Mouse (Mus musculus) ES-E14 (cell line): ENCODE data around the gene Timm29. TPM values are rescaled to one million over a fixed set of nuclear protein-coding genes. Genes with fewer than 3 reads are reported as not detected.

Experiments used
- DNase-seq: peaks from one replicate; pipeline ENCODE4 v3.0.0-alpha.2; 2013; ENCODE audit warnings: low read depth, low spot score
- H3K27ac ChIP-seq: 2 replicates; pipeline ENCODE4 v1.5.1; 2012; ENCODE audit warnings: low read depth, mild to moderate bottlenecking, low read length, moderate library complexity, mixed read lengths; ENCODE audit not compliant: poor library complexity, insufficient read depth, severe bottlenecking
- H3K36me3 ChIP-seq: 2 replicates; pipeline ENCODE4 v1.6.1; 2012; ENCODE audit warnings: mild to moderate bottlenecking, low read length, moderate library complexity, mixed read lengths; ENCODE audit not compliant: control insufficient read depth, poor library complexity, insufficient read depth, severe bottlenecking
- H3K4me1 ChIP-seq, 2 experiments: fragments of 150-350 bp in 1 of 2; sonication (generic) in 1 of 2; 2 replicates each; pipeline ENCODE4 v1.6.1; 2012; ENCODE audit warnings: low read length in 2 of 2, mild to moderate bottlenecking in 1 of 2, mixed read lengths in 1 of 2; ENCODE audit not compliant: control insufficient read depth in 2 of 2, insufficient read depth in 2 of 2, poor library complexity in 1 of 2
- H3K4me3 ChIP-seq, 2 experiments: fragments of 150-350 bp in 1 of 2; sonication (generic) in 1 of 2; 2 replicates each; pipeline ENCODE4 v1.5.1; 2012; ENCODE audit warnings: low read length in 2 of 2, low read depth in 1 of 2, mild to moderate bottlenecking in 1 of 2, mixed read lengths in 1 of 2; ENCODE audit not compliant: insufficient read depth in 1 of 2, poor library complexity in 1 of 2, severe bottlenecking in 1 of 2
- H3K9ac ChIP-seq: 2 replicates; pipeline ENCODE4 v1.6.1; 2012; ENCODE audit warnings: low read depth, mild to moderate bottlenecking, low read length, mixed read lengths; ENCODE audit not compliant: poor library complexity, insufficient read depth, severe bottlenecking
- H3K9me3 ChIP-seq: fragments of 150-350 bp; sonication (generic); 2 replicates; pipeline ENCODE4 v1.6.1; 2012; ENCODE audit warnings: low read depth, mild to moderate bottlenecking, low read length; ENCODE audit not compliant: control insufficient read depth, insufficient read depth
- CHD2 ChIP-seq: IDR thresholded peaks from 2 replicates; pipeline ENCODE4 v1.6.1; 2014; ENCODE audit warnings: mild to moderate bottlenecking, low read depth, low read length, inconsistent platforms
- HCFC1 ChIP-seq: IDR thresholded peaks from 2 replicates; pipeline ENCODE4 v1.6.1; 2012; ENCODE audit warnings: low read length, inconsistent platforms, borderline replicate concordance; ENCODE audit not compliant: insufficient read depth
- MAFK ChIP-seq: IDR thresholded peaks from 2 replicates; pipeline ENCODE4 v1.6.1; 2014; ENCODE audit warnings: mild to moderate bottlenecking, low read depth, low read length, inconsistent platforms; ENCODE audit not compliant: insufficient read depth
- ZC3H11A ChIP-seq: IDR thresholded peaks from 2 replicates; pipeline ENCODE4 v1.6.1; 2012; ENCODE audit warnings: low read depth, mild to moderate bottlenecking, inconsistent platforms, low read length, borderline replicate concordance
- ZNF384 ChIP-seq: IDR thresholded peaks from 2 replicates; pipeline ENCODE4 v1.6.1; 2012; ENCODE audit warnings: low read depth, low read length, inconsistent platforms
- in situ Hi-C, 2 experiments: fragments of 600-800 bp; cut with MboI; formaldehyde crosslinking; loops; one replicate each; pipeline ENCODE4 v1.15.1; 2025; ENCODE audit warnings: low sequenced_read_pairs in 2 of 2, inconsistent platforms in 1 of 2; ENCODE audit not compliant: unreplicated experiment in 2 of 2
- total RNA-seq: library from RNA; depleted of rRNA; stranded (reverse); fragments of 300-350 nt; gene quantifications from 2 replicates; pipeline ENCODE4 v1.2.3, GENCODE M21; 2012

The Timm29 gene
- total RNA-seq, 1 experiment, result 22.6 TPM

- H3K36me3 ChIP-seq, result peaks cover 5% of the 10 kb centered on the region; the same call in 1 of the 2 replicates
- H3K4me1 ChIP-seq, result 0 out of 4 replicates have a peak, but pooled peaks cover 0 to 2% of the 10 kb centered on the region in 2 experiments
- H3K9me3 ChIP-seq, result no peaks in the 10 kb centered on the region
- no peak overlapping the region for H3K9ac ChIP-seq
- H3K4me3 ChIP-seq, result no peak overlapping the region
- H3K27ac ChIP-seq, result no peak overlapping the region
- DNase-seq, result no peak
- TF ChIP-seq HCFC1 (no peak), ZC3H11A (no peak), MAFK (no peak), ZNF384 (no peak), CHD2 (no peak)
- in situ Hi-C loops, result no loop called here
Observed at GRCm38 (mm10) chr9:21594838-21595237, 2.3 kb downstream of the Timm29 start.

GRCm38 (mm10) chr9:21598198-21598597 lies 5.7 kb downstream of the Timm29 start:
- H3K4me3 ChIP-seq, result no peak overlapping the region
- in situ Hi-C loops, result no loop called here
- no peak overlapping the region for H3K27ac ChIP-seq
- no peaks in the 10 kb centered on the region for H3K4me1 ChIP-seq
- no peaks in the 10 kb centered on the region for H3K36me3 ChIP-seq
- TF ChIP-seq MAFK (no peak), ZNF384 (peak; percentile 64; the same call in 1 of the 2 replicates)
- H3K9me3 ChIP-seq, result no peaks in the 10 kb centered on the region
- DNase-seq, result no peak
- H3K9ac ChIP-seq, result no peak overlapping the region

DNA sequence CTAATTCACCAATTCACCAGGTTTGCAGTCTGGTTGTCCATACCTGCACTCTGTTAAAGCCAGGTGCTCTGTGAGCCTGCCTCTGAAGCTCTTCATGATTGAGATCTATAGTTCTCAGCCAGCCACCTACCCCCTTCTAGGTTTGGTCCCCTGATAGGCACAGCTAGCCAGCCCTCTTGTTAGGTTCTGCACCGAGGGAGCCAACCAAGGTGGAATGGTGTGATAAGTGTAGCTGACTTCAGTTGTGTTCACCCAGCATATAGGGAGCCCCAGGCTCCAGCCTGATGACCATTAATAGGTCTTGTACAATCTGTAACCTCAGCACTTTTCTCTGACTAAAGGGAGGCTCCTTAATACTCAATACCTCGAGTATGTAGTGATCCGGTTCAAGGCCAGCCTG lies 7.7 kb downstream of the Timm29 start:
- Histone ChIP-seq H3K9ac (no peak overlapping the region), H3K9me3 (no peaks in the 10 kb centered on the region), H3K4me3 (no peak overlapping the region), H3K27ac (no peak overlapping the region), H3K4me1 (0 out of 4 replicates have a peak, but pooled peaks cover 0 to 6% of the 10 kb centered on the region in 2 experiments), H3K36me3 (no peaks in the 10 kb centered on the region)
- no peak for DNase-seq
- TF ChIP-seq ZNF384, result no peak
- TF ChIP-seq CHD2, result no peak
- TF ChIP-seq HCFC1, result no peak
- no peak for TF ChIP-seq ZC3H11A
- no peak for TF ChIP-seq MAFK
- in situ Hi-C loops, result no loop called here

DNA sequence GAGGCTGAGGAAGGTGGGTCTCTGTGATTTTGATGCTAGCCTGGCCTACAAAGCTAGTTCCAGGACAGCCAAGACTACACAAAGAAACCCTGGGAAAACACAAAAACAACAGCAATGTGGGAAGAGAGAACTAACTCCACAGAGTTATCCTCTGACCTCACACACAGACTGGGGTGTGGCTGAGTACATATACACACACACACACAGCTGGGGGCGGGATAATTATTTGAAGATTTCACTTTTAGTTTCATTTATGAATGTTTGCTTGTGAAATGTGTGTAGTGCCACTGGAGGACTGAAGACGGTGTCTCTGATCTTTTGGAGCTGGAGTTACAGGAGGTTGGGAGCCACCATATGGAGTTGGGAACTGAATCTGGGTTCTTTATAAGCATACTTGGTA lies 8.6 kb downstream of the Timm29 start:
- no peak overlapping the region for H3K9ac ChIP-seq
- H3K4me1 ChIP-seq, result peaks cover 1 to 11% of the 10 kb centered on the region in 2 experiments; a peak in 2 of 4 replicates
- no peak overlapping the region for H3K27ac ChIP-seq
- in situ Hi-C loops, result no loop called here
- H3K9me3 ChIP-seq, result no peaks in the 10 kb centered on the region
- H3K36me3 ChIP-seq, result no peaks in the 10 kb centered on the region
- H3K4me3 ChIP-seq, result no peak overlapping the region
- DNase-seq, result no peak
- no peak for TF ChIP-seq ZNF384
- TF ChIP-seq HCFC1, result no peak
- no peak for TF ChIP-seq ZC3H11A
- TF ChIP-seq MAFK, result no peak
- no peak for TF ChIP-seq CHD2

- Histone ChIP-seq H3K4me3 (no peak overlapping the region), H3K27ac (no peak overlapping the region)
- in situ Hi-C loops, result no loop called here
Observed at GRCm38 (mm10) chr9:21601722-21602399, 9.3 kb downstream of the Timm29 start.

More at GRCm38 (mm10) chr9:21601722-21602399, 9.3 kb downstream of the Timm29 start:
- H3K9ac ChIP-seq, result no peak overlapping the region
- no peaks in the 10 kb centered on the region for H3K9me3 ChIP-seq
- DNase-seq, result peak; percentile 86
- TF ChIP-seq MAFK (no peak), ZNF384 (peak; percentile 79), HCFC1 (no peak), ZC3H11A (0 out of 2 replicates have a peak, but pooled peaks have one; percentile 16), CHD2 (no peak)
- H3K4me1 ChIP-seq, result peaks cover 2 to 11% of the 10 kb centered on the region in 2 experiments; a peak in 2 of 4 replicates
- H3K36me3 ChIP-seq, result no peaks in the 10 kb centered on the region
